Mouse (Mus musculus) megakaryocyte progenitor cell, adult 5-6 weeks (primary cell): ENCODE results near the gene Gdpd2. TPM values are rescaled to one million over a fixed set of nuclear protein-coding genes. Genes with fewer than 3 reads are reported as not detected.

Experiments used
- ATAC-seq: replicated peaks from 2 replicates; pipeline ENCODE4 v1.8.0; 2016; ENCODE audit warnings: mild to moderate bottlenecking, moderate TSS enrichment, inconsistent platforms; ENCODE audit not compliant: poor library complexity
- total RNA-seq, 2 experiments: library from RNA; stranded (forward) in 1 of 2; stranded (reverse) in 1 of 2; fragments of 157-497, 149-512 nt in 1 of 2; fragments of 200-1000 nt in 1 of 2; gene quantifications; 2 replicates each; pipeline versions ENCODE4 v1.2.3 to v1.2.4; 2015 to 2017

Gdpd2 gene
- total RNA-seq (2015) (0.05 TPM in 1 of 2 replicates, not detected in the other), total RNA-seq (2017) (0.04 TPM in 1 of 2 replicates, not detected in the other)

DNA sequence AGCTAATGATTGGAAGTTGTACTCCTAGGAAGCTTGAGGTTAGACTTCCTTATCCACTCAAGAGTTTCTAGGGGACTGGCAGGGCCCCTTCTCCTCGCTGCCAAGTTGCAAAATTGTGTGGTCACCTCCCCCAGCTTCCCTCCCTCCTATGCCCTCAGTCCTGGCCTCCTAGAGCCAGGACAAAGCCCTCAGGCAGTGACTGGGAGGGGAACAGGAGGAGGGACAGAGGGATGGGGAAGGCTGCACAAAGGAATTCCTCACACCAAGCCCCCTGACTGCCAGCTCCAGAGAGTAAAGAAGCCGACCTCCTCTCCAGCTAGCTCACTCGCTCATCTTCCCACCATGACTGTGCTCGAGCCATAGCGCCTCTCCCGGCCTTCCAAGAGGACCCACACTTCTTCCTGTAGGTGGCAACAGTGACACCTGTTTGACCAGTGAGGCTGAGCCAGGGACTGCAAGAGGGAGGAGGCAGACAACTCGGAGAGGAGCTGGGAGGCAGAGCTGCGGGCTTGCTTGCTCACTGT is at the start of gene Gdpd2:
Gene Gdpd2, plus strand, starts transcription at position 209 of the 524 bp plus-strand sequence.
- ATAC-seq: peak; percentile 87

DNA sequence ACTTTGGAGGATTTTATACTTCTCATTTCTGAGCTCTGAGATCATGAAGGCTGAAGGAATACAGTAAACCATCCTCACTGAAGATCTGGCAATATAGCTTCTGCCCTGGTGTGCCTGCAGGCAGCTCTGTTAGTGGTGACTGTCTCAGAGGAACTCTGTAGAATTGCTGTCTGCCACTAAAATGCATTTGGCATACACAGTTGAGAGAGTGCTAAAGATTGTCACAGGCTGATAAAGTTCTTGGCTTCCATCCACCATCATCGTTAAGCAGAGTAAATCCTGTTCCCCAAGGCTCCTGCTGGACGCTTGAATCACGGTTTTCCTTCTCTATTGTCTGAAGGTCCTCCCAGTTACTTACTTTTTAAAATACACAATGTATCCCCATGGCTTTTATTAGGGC is 43.1 kb upstream of the Gdpd2 start:
- ATAC-seq: no peak

- no peak for ATAC-seq
Observed at GRCm38 (mm10) chrX:100687360-100688032, 42.2 kb upstream of the Gdpd2 start.

- no peak for ATAC-seq
Observed at GRCm38 (mm10) chrX:100688033-100688370, 41.7 kb upstream of the Gdpd2 start.

- no peak for ATAC-seq
Observed at GRCm38 (mm10) chrX:100696776-100697175, 32.9 kb upstream of the Gdpd2 start.

DNA sequence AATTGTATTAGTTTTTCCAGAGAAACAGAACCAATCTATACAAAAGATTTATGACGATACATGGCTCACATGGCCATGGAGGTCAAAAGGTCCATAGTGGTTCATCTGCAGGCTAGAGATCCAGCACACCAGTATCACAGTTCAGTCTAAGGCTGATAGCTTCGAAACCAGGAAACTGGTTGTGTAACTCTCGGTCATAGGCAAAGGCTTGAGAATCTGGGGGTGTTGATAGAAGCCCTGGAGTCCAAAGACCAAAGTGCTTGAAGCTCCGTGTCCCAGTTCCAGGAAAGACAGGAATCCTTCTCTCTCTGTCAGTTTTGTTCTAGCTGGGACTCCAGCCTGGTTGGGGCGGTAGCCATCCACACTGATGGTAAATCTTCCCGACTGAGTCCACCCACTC is 21.6 kb upstream of the Gdpd2 start:
- ATAC-seq: no peak

DNA sequence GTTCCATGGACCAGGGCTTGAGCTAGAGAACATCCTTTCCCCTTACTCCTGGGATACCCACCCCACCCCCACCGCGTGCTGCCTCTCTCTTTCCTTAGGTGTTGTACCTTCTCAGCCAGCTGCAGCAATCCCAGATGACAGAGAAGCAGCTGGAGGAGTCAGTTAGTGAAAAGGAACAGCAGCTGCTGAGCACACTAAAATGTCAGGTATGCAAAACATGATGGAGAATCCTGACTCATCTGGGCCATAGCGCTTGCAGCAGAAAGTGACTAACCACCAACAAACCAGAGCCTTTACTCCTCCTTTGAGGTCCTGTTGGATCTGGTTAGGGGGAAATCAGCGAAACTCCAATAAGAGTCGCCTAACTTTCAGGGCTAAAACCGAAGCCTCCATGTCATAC is 13.5 kb upstream of the Gdpd2 start:
- ATAC-seq: no peak

- ATAC-seq: no peak
Observed at GRCm38 (mm10) chrX:100728947-100729346, 726 bp upstream of the Gdpd2 start.

- ATAC-seq: no peak
Observed at GRCm38 (mm10) chrX:100730266-100730665, 593 bp downstream of the Gdpd2 start.

DNA sequence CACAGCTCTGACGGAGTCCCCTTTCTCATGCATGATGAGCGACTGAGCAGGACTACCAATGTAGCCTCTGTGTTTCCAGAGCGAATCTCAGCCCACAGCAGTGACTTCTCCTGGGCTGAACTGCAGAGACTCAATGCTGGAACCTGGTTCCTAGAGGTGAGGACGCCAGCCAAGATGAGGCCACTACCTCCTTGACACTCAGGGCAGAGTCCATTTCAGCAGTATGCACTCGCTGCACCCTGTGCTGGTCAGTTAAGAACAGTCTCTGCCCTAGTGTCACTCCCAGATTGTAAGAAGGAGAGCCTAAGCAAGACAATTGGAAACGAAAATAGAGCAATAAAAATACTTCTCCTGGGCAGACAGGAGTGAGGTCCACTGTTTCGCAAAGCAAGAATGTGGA is 4.7 kb downstream of the Gdpd2 start:
- ATAC-seq: no peak

DNA sequence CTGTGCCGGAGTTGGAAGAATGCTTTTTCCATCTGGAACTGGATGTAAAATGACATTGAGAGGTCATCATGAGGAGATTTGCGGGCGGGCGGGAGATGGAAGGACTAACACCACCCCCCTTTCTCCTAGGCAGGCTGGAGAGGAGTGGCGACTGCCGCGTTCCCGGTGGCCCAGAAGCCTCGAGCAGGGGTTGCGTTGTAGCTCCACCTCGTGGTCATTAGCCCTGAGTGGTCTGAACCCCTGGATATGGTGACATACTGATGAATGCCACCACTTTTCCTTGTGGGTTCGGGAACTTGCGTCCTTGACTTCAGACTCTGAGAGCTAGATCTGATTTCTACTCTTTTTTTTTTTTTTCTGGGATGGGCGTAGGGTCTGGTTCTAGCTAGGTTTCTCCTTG is 9.2 kb downstream of the Gdpd2 start:
- ATAC-seq: peak; percentile 86

GRCm38 (mm10) chrX:100739443-100739842 is 9.8 kb downstream of the Gdpd2 start:
- no peak for ATAC-seq

GRCm38 (mm10) chrX:100740785-100741184 is 11.1 kb downstream of the Gdpd2 start:
- peak; percentile 71 for ATAC-seq

- peak; percentile 45 for ATAC-seq
Observed at GRCm38 (mm10) chrX:100741940-100742339, 12.3 kb downstream of the Gdpd2 start.

- peak; percentile 54 for ATAC-seq
Observed at GRCm38 (mm10) chrX:100765855-100766254, 36.2 kb downstream of the Gdpd2 start.

DNA sequence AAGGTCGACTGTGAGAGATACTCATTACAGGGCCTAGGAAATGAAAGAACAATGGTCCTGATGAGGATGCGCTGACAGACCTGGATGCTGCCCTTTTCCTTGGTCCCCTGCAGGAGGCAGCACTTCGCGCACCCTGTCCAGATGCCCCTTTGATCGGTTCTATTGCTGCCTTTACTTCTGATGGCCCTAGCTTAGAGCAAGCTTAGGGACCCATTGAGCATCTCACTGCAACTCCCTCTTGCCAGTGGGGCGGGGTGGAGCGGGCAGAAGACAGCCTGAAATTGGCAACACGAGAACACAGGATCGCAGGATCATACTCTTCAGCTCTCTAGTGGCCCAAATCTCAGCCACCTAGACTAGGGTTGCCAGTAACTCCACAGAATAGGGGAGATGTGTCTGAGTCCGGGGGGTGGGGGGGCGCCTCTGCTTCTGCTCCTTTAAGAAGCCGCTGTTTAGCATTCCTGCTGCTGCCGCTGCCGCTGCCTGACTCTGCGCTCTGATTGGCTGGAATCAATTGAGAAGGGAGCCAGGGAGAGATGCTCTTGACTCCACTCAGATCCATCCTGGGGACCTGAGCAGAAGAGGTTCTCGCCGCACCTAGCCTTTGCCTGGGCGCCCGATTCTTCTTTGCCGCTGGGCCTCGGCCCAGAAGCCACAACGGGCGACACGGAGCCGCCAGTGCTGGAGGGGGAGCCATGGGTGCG is 37.7 kb downstream of the Gdpd2 start, which contains the start of gene Dlg3:
Gene Dlg3, plus strand, starts transcription at position 542 of the 704 bp plus-strand sequence.
- ATAC-seq: peak; percentile 65

- no peak for ATAC-seq
Observed at GRCm38 (mm10) chrX:100767885-100768626, 38.4 kb downstream of the Gdpd2 start.

GRCm38 (mm10) chrX:100769281-100769680 is 39.6 kb downstream of the Gdpd2 start:
- no peak for ATAC-seq

GRCm38 (mm10) chrX:100774341-100774811 is 44.7 kb downstream of the Gdpd2 start:
- peak; percentile 69 for ATAC-seq

- ATAC-seq: no peak
Observed at GRCm38 (mm10) chrX:100775405-100775804, 45.7 kb downstream of the Gdpd2 start.

DNA sequence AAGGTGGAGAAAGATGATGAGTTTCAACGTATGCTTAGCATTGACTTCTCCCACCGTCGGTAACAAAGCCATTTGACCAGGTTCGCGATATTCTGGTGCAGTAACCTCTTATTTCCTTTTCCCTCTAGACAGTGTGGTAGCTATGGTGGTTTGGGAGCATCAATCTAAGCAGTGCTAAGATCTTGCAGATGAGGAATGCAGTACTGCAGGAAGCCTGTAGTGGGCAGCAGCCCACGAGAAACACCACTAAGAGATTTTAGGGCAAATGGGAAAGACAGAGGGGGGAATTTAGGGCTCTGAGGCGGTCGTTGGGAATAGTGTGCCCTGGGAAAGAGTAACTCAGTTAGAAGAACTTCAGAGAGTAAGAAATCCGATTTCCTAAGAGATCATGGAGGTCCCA is 46.8 kb downstream of the Gdpd2 start:
- ATAC-seq: peak; percentile 71
